Mouse (Mus musculus) C2C12 (cell line): ENCODE measurements at regions not wholly inside any gene's neighbourhood (a gene's known extent, or its start where the extent isn't known, plus 50 kb on each side); places are given as distances from the start of the nearest gene placed in this dataset.

Experiments used
- CEBPB ChIP-seq: IDR thresholded peaks from one replicate; pipeline ENCODE4 v1.6.1; 2011; ENCODE audit warnings: low read depth, mild to moderate bottlenecking, control low read depth, moderate library complexity
- CTCF ChIP-seq: IDR thresholded peaks from one replicate; pipeline ENCODE4 v1.5.1; 2011; ENCODE audit not compliant: control insufficient read depth, insufficient read depth, insufficient read length
- FOSL1 ChIP-seq: IDR thresholded peaks from one replicate; pipeline ENCODE4 v1.8.0; 2011; ENCODE audit warnings: mild to moderate bottlenecking, low read length; ENCODE audit not compliant: poor library complexity, insufficient read depth, severe bottlenecking
- MAX ChIP-seq: IDR thresholded peaks from one replicate; pipeline ENCODE4 v1.6.1; 2011; ENCODE audit warnings: mild to moderate bottlenecking, control low read depth
- MYOD1 ChIP-seq: IDR thresholded peaks from one replicate; pipeline ENCODE4 v1.6.1; 2011; ENCODE audit warnings: low read depth; ENCODE audit not compliant: control insufficient read depth, insufficient read length
- MYOG ChIP-seq: IDR thresholded peaks from one replicate; pipeline ENCODE4 v1.6.1; 2011; ENCODE audit not compliant: control insufficient read depth, insufficient read length; ENCODE audit errors: extremely low read depth
- USF1 ChIP-seq: IDR thresholded peaks from one replicate; pipeline ENCODE4 v1.6.1; 2011; ENCODE audit warnings: low read depth, mild to moderate bottlenecking, control low read depth, moderate library complexity

DNA sequence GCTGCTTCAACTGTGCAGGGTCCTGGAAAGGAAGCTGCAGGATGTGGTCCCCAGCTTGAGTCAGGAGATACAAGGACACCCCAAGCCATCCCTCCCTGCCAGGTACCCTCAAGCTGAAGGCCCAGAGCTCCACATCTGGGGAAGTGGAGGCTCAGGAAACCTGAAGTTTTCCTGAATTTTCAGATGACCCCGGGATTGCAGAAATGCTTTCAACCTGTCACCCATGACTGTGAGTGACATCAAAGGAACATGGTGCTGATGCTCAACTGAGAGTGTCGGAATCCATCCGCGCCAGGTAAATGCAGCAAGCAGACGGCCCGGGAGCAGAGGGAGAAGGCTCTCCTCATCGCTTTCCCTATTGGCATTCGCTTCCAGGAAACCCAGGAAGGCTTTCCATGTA, 267.6 kb upstream of the Zfp637 start:
- TF ChIP-seq CTCF: no peak
- TF ChIP-seq MAX: no peak
- TF ChIP-seq USF1: no peak
- no peak for TF ChIP-seq FOSL1
- TF ChIP-seq CEBPB: no peak
- TF ChIP-seq MYOD1: no peak
- no peak for TF ChIP-seq MYOG
